Mouse (Mus musculus) cerebellum, adult 9-11 months (tissue): ENCODE measurements around the gene Gm21964.

Experiments used
- DNase-seq: peaks from one replicate; pipeline ENCODE4 v3.0.0; 2022

Gm21964 gene

DNA sequence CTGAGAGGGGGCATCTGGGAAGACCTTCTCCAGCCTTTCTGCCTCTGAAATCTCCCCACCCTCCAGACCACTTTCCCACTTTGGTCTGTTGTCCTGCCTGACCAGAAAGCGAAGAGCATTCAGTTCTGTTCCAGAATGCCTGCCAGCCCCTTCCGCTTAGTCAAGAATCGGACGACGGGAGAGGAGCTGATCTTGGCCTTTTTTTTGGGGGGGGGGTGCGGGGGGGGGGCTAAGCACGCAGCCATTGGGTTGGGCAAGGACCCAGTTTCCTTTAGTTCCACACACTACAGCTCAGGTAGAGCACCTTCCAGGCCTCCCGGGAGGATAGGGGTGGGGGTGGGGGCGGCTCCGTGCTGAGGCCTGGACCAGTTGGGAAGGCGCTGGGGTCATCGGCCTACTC is at the start of gene Gm21964:
Gene Gm21964 (plus strand): TSS at position 301 of the 400 bp plus-strand sequence.
- no peak for DNase-seq

DNA sequence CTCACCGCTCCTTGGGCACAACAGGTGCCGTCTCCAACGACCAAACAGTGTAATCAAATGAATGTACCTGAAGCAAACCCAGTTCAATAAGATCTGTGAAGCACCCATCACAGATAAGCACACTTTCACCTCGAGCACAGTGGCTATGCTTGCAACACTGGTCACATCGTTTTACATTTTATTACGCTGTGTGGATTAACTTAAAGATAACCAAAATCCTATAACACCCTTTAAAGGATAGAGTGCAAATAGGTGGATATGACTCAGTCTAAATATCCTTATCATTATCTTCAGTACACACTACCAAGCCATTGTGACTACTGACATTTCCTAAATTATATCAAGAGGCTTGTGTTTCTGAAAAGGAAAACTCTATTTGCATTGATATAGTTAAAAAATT is 49.8 kb upstream of the Gm21964 start:
- DNase-seq = no peak

DNA sequence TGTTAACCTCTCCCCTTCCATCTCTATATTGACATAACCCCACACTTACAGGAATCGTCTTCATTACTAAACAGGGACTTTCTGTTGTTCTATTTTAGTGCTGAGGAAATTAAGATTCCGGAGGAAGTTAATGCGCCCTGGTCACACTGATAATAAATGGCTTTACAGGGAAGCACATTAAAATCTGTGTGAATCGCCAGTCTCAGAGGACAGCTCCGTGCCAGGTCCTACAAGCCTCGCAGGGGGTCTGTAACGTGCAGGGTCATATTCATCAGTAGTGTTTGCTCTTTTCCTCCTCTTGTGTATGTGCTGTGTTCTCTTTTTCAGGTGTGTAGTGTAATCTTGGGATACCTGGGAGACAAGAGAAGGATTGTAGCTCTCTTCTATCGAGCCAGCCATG is 42.8 kb upstream of the Gm21964 start:
- no peak for DNase-seq

DNA sequence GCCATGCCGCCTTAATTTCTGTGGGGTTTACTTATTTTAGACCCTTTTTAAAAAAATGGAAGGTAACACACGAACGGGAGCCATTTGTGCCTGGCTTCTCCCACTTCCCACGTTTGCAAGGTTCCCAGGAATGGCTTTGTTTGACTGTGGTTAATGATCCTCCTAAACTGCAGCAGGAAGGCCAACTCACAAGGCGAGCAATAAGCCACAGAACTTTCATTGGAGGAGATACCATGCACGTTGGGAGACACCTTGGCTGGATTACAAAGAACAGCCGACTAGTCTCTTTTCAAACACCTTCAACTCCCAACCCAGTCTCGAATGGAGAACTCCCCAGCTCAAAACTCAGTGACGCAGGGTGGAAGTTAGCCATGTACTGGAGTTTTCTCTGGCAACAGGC is 36.8 kb upstream of the Gm21964 start:
- no peak for DNase-seq

DNA sequence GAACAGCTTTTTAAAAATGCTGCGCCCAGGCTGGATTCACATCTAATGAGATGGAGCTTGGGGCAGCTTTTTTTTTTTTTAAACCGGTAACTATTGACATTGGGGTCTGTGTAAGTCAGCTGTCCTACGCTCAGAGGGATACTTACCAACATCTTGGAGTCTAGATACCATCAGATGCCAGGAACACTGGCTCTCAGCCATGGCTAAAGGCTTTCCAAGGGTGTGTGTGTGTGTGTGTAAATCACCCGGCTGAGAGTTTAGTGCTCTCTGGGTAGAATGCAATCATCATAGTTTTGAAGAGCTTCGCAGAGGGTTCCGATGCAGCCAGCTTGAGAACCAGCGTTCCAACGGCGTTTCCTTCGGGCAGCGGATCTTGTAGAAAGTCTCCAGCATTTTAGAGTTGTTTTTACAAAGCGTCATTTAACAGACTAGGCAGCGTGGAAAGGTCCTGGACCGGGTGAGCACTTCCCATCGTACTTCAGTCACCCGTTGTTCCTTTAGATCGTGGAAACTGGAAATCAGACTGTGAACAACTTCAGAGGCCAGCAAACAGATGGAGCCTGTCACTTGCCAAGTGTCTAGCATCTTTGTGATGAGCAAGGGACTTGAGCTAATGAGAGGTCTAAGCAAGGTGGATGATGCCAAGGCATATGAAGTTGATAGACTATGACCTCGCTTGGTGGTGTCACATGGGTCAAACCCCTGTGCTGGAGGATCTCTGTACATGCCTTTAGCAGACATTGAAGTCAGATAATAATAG is 36.2 kb upstream of the Gm21964 start:
- no peak for DNase-seq

DNA sequence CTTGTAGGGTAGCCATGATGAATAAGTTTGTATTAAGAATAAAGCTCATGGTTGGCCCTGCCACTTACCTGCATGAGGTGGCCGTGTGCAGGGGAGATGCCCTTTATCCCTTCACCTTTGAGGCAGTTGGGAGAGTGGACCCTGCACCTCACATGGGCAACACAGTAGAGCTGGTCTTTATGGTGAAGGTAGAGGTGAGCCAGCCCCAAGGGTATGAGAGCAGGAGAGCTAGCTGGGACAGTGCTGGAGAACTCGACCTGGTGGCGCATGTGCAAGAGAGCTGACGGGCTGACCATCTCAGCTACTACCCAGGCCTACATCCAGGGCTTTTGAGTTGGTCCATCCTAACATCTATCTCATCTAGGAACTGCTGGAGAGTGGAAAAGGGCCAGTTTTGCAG is 35.3 kb upstream of the Gm21964 start:
- DNase-seq = no peak

DNA sequence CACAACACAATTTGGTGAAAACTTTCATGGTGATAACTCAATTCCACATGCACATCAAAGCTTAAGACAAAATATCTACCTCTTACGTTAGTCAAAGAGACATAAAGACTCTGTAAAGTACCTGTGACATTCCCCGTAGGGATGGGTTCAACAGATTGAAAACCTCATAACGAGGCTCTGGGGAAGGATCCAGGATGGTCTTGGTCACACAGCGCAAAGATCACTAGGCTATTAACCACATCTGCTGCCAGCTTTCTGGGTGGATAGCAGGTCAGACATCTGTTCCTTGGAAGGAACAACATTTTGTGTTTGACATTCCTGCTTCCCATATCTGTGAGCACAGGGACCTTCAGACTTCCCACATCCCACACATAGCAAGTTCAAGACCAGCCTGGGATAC is 31.3 kb upstream of the Gm21964 start:
- no peak for DNase-seq

DNA sequence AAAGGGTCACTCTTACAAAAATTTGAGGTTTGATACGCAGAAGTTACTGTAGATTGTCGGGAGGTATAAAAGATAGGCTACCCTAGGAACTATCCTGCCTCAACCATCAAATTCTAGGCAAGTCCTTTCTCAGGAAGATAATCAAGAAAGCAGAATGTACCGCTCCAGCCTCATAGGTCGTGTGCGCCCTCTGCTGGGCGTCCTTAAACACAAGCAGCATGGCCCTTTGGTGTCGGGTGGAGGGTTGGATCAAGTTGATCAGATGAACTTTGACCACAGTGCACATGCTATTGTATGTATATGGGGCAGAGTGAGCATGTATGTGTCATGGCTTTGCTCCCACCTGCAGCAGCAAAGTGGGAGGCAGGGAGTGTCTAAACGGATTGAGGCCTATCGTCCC is 29.4 kb upstream of the Gm21964 start:
- DNase-seq = peak; percentile 46

DNA sequence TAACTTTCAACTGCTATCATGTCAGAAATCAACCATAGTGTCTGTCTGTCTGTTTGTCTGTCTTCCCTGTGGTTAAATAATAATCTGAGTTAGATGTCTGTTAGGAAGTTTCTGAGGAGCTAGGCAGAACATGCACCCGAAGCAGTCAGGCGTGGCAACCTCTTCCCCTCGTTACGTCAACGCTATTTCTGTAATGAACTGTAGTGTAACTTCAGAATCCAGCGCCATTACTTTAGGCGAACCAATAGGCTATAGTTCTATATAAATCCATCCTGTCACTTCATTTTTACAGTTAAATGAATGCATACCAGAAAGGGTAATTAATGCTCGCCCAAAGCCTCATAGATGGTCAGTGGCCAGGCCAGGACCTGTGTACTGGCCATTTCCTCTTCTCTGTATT is 26.5 kb upstream of the Gm21964 start:
- DNase-seq = no peak

DNA sequence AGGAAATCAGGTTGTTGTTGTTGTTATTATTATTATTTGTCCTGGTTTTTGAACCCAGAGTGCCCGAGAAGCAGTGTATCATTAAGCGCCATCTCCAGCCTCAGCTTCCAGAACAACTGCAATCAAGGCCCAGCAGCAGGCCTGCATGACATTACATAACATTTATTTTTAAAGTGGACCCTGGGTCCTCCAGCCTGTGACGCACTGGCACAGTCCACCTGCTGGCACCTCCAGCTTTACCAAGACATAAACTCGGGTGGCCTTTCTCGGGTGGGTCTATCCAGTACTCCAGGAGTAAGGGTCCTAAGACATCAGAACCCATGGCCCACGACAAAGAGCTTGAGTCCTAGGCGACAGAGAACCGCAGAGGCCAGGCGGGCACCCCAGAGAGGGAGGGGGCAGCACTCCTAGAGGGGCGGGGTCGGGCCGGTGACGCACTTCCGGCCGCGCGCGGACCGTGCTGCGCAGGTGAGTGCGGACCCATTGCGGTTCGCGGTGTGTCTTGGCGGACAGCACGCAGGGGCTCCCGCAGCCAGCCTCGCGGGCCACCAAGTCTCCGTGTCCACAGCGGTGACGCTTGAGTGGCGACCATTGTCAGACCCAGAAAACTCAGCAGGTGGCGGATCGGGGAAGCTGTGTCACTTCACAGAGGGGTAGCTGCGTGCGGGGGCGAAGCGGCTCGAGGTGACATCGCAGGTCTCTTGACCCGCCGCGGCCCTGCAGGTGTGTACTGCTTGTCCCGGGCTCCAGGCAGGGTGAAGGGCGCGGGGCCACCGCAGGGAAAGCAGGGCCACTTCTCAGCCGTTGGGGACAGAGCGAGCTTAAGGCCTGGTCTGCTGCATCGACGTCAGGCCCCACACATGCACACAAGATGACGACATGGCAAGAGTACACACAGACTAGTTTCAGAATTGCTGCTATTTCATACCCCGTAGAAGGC is 21.5 kb upstream of the Gm21964 start, which contains the start of gene Zfp612:
Gene Zfp612 (plus strand): TSS at position 465 of the 940 bp plus-strand sequence.
- peak; percentile 88 for DNase-seq

DNA sequence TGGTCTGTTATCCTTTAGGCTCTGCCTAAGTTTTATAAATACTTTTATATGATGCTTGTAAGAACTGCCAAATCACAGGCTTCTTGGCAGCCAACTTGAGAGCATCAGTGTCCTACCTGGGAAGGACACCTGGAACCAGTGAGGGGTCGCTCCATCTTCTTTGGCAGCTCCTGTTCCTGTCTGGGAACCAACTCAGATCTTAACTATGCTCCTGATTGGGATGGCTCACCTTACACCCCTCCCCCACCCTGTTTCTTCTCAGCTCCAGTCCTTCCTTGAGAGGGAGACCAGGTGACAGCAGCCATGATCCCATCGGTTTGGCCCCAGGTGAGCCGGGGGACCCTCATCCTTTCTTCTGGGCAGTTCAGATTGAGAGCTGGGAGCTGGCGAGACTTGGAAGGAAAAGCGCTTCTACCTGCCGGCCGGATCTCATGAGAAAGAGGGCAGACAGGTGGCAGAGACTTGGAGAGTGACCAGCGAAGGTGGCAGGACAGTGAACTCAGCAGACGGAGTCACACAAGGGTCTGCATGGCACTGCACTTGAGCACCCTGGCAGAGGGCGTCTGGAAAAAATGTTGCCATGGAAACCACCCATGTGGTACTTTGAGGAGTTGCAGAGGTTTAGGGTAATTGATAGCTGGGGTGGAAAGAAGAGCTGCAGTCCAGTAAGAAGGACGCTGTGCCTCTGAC is 18.4 kb upstream of the Gm21964 start:
- DNase-seq = peak; percentile 42

DNA sequence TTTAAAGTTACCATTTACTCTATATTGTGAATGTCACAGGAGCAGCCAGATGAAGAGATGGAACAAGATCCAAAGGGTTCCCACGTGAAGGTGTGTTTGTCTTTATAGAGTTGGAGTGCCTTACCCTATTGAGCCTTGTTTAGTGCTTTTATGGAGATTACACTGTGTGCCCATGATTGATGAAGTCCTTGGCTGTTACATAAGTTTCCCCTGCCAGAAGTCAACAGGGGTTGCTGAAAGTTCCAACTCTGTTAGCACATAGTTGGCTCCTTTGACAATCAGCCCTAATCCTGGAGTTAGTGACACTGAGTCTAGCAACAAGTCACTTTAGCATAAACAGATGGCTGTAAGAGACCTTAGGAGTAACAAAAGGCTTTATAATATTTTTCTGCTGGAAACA is 9.1 kb upstream of the Gm21964 start:
- no peak for DNase-seq

DNA sequence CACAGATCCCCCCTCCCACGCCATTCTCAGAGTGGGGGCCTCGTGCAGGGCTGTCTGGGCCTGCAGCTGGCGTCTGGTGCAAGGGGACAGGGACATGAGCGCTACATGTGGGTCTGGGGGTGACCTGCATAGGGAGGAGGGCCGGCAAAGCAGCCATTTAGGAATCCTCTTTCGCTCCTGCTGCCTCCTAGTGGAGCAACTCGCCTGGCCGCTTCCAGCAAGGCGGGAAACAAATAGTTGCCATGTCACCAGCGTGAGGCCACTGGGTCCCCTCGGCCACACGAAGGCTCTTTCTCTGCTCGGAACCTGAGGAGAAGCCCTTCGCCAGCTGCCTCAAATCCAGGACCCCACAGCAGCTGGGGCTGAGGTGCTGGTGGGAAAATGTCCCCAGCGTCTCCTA is 669 bp downstream of the Gm21964 start:
- DNase-seq = no peak

DNA sequence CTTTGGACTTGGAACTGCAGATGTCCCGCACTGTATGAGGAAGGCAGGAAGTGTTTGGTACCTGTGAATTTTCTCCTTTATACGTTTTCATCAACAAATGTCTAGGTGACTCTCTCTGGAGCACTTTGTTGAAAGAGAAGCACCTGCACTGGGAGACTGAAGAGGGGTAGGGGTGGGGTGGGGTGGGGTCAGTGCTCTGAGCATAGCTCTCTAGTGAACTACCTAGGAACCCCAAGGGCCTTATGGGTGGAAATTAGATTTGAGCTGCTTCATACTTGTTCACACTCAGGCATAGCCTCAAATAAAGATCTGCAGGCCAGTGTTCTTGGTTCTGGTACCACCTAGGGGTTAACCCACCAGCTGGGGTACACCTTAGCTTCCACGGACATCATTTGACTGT is 1.6 kb downstream of the Gm21964 start, which contains the start of gene Gm17720:
Gene Gm17720 (minus strand): TSS at position 101 of the 400 bp plus-strand sequence.
- DNase-seq = no peak

DNA sequence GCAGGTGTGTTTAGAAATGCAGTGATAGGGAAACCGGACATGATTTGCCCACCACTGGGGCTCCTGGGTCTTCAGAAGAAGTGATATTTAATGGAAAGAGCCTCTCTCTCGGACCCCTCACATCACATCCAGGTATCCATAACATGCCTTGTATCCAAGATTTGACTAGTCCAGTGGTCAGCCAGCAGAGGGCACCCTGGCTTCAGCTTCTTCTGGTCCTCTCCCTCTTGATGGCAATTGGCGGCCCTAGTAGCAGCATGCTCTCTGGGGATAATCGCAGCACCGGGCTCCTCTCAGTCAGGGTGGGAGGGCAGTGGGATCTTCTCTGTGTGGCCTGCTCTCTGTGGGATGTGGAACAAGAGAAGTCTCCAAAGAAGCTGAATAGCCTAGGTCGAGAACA is 18.7 kb downstream of the Gm21964 start:
- DNase-seq = peak; percentile 52

DNA sequence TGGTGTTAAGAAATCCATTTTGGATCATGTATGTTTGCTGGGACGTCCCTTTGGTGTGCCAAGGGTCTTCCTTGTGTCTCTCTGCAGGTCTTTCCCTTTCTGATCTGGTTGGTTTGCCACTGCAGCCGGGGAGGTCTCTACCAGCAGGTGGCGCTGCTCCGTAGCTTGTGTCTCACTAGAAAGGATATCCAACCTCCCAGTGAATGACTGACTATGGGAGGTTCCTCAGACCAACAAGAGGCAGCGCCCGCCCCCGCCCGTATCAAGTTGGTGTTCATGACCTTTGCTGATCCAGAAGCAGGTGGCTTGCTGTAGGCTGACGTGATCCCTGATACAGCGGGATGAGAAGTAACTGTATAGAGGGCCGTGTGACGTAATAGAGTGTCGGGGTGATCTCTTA is 29.5 kb downstream of the Gm21964 start:
- DNase-seq = peak; percentile 78

DNA sequence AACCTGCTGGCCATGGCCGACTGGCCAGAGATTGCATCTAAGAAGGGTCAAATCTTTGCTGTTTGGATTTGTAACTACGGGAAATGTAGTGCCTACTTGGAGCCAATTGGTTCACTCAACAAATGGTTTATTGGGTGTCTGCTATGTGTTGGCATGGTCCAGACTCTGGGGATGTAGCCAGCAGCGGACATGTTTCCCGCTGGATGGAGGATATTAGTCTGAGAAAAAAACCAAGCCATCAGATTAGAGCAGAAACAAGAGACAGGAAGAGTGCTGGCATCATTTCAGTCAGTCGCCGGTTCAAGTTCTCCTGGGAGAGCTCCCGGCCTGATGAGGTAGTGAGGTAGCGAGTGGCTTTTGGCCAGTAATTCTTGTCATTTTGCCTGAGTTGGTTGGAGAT is 33.2 kb downstream of the Gm21964 start:
- DNase-seq = no peak

DNA sequence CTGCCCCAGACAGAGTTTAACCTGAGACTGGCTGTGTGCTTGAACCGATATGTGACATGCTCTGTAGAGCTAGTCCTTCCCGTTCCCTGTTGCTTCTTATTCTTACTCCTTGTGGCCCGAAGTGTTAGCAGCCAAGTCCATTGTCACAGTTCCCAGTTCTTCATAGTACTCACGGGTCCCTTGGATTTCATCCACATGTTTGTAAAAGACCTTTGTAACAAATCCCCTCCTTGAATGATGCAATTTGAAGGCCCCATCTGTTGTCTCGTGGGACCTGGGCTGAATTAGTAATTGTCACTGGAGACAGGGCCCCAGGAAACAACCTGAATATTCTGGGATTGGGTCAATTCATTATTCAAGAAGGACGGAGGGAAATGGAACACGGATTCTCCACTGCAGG is 34.5 kb downstream of the Gm21964 start:
- no peak for DNase-seq

DNA sequence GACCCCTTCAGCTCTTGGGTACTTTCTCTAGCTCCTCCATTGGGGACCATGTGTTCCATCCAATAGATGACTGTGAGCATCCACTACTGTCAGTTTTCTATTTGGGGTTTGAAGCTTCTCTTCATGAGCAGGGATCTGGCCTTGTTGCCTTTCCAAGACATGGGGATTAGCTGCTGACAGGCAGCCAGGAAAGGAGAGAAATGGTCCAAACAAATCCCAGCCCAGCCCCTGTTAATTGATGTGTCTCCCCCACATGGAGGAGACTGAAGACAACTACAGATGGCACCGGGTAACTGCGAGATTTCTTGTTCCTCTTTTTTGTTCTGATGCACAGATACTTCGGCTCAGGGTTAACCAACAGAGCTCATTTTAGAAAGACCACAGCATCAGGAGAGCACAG is 39.1 kb downstream of the Gm21964 start:
- DNase-seq = no peak

DNA sequence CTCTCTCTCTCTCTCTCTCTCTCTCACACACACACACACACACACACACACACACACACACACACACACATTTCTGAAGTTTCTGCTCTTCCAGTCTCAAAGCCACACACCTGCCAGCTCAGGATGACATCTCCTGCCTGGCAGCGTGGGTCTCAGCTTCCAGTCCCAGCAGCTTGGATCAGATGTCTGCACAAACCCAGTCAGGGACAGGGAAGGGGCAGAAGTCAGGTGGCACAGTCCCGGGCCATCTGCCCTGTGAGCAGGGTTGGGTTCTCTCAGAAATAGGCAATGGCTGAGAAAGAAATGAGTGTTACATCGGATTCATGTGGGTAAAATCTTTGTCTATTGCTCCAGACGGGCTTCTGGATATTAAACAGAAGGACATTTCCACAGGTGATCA is 39.8 kb downstream of the Gm21964 start:
- peak; percentile 67 for DNase-seq

DNA sequence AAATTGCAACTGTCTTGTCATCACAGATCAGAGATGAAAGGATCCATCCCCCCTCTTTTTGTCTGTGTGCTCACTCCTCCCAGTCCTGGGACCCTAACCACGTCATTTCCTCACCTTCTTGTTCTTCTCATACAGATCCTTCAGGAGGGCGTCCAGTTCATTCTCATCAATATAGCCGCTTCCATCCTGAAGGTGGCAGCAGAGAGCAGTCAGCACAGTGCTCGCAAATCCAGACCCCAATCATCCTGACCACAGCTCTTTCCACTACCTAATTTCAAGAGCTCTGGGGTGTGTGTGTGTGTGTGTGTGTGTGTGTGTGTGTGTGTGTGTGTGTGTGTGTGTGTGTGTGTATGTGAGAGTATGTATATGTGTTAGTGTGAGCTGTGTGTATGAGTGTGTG is 44.5 kb downstream of the Gm21964 start:
- peak; percentile 68 for DNase-seq

DNA sequence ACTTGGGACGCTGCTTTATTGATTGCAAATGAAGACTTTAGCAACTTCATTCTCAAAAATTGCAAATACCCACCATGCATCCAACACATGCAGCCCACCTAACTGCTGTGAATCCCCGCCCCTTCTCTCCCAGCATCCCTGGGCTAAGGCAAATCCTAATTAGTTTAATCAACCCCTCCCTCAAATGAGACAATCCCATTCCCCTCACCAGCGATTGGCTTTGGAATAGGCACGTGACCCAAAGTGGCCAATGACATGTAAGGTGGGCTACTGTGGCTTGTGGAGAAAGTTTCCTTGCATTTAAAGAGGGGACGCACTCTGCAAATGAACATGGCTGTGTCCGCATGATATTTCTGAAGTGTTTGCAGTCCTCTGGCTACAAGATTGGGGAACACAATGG is 51.9 kb downstream of the Gm21964 start:
- no peak for DNase-seq
